Mouse (Mus musculus) heart, embryonic 12.5 days (tissue): ENCODE results near the gene Gm7102. TPM values are rescaled to one million over a fixed set of nuclear protein-coding genes. Genes with fewer than 3 reads are reported as not detected.
"Not testable (repeated sequence)": the region's sequence is repeated elsewhere in the genome, so short reads cannot be mapped to it uniquely, and the experiment has no call there.

ENCODE experiments used
- ATAC-seq: fragments of 200-750 bp; cut with Nextera tagmentation; 2 replicates; pipeline ENCODE4 v1.8.0; 2017; ENCODE audit warnings: moderate TSS enrichment, moderate library complexity; ENCODE audit not compliant: insufficient number of reproducible peaks, low FRiP score
- H3K27ac ChIP-seq: fragments of 300-500 bp; sonication (generic); 2 replicates; pipeline ENCODE4 v1.5.1; 2016; ENCODE audit warnings: mild to moderate bottlenecking, moderate library complexity; ENCODE audit not compliant: poor library complexity, severe bottlenecking
- H3K27me3 ChIP-seq: fragments of 300-500 bp; sonication (generic); replicated peaks from 2 replicates; pipeline ENCODE4 v1.6.1; 2016; ENCODE audit warnings: mild to moderate bottlenecking, moderate library complexity
- H3K36me3 ChIP-seq: fragments of 300-500 bp; sonication (generic); 2 replicates; pipeline ENCODE4 v1.6.1; 2016; ENCODE audit warnings: mild to moderate bottlenecking, moderate library complexity
- H3K4me1 ChIP-seq: fragments of 300-500 bp; sonication (generic); replicated peaks from 2 replicates; pipeline ENCODE4 v1.6.1; 2016; ENCODE audit warnings: mild to moderate bottlenecking
- H3K4me2 ChIP-seq: fragments of 300-500 bp; sonication (generic); 2 replicates; pipeline ENCODE4 v1.6.1; 2016; ENCODE audit warnings: mild to moderate bottlenecking, moderate library complexity
- H3K4me3 ChIP-seq: fragments of 300-500 bp; sonication (generic); 2 replicates; pipeline ENCODE4 v1.5.1; 2016; ENCODE audit warnings: mild to moderate bottlenecking
- H3K9ac ChIP-seq: fragments of 300-500 bp; sonication (generic); 2 replicates; pipeline ENCODE4 v1.6.1; 2016; ENCODE audit warnings: mild to moderate bottlenecking, moderate library complexity
- H3K9me3 ChIP-seq: fragments of 300-500 bp; sonication (generic); replicated peaks from 2 replicates; pipeline ENCODE4 v1.6.1; 2016; ENCODE audit warnings: mild to moderate bottlenecking, moderate library complexity
- WGBS: fragments of 180-500 bp; shearing (Covaris S2); methylation state at CpG from one replicate; pipeline ENCODE4 v1.1.7; 2016; 5-methylcytosine and 5-hydroxymethylcytosine counted together
- polyA plus RNA-seq: library from polyadenylated mRNA; unstranded; fragments of >200 nt; fragmentation: Nextera tagmentation; extraction: Ambion mirVana; gene quantifications from 2 replicates; pipeline ENCODE4 v1.2.1, GENCODE M21; 2016

Gm7102 gene
- polyA plus RNA-seq, result 0.11 and 0.21 TPM in 2 replicates

DNA sequence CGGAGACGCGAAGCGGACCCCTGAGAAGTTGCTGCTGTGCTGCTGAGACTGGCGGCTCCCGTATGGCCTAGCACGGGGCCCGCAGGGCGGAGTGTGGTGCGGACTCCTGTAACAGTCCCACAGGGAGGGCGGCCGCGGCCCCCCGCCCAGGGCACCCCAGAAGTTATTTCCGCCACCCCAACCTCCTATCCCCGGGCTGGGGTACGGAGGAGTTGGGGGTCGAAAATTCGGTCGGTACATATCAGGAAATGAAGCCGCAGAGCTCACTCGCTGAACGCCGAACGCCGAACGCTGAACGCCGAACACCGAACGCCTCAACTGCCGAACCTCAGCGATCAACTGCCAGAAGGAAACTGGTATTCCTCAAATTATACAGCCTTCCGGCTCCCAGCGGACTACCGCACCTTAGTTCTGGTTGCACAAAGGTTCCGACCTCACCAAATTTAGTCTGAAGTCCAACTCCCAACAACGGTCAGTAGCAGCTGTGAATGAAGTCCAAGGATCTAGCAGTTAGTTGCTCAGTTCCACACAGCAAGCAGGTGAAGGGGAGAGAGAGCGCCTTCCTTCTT lies at the start of gene Gm7102:
Gene Gm7102, minus strand, starts transcription at position 554 of the 569 bp plus-strand sequence.
- peak within 1 kb of the TSS; percentile 68 for H3K9ac ChIP-seq
- no peaks in the 10 kb centered on the region for H3K36me3 ChIP-seq
- ATAC-seq, result 0 out of 2 replicates have a peak, but pooled peaks have one; percentile 4
- H3K4me1 ChIP-seq, result no peaks in the 10 kb centered on the region
- H3K27me3 ChIP-seq, result peaks cover 3% of the 10 kb centered on the region; the same call in 1 of the 2 replicates
- H3K4me2 ChIP-seq, result peak within 1 kb of the TSS; percentile 87
- H3K27ac ChIP-seq, result no peak within 1 kb of the TSS
- 20% methylated on average over 39 of the region's 39 CpGs for WGBS
- peak within 1 kb of the TSS; percentile 58 for H3K4me3 ChIP-seq
- H3K9me3 ChIP-seq, result 0 out of 2 replicates have a peak, but pooled peaks cover 6% of the 10 kb centered on the region

DNA sequence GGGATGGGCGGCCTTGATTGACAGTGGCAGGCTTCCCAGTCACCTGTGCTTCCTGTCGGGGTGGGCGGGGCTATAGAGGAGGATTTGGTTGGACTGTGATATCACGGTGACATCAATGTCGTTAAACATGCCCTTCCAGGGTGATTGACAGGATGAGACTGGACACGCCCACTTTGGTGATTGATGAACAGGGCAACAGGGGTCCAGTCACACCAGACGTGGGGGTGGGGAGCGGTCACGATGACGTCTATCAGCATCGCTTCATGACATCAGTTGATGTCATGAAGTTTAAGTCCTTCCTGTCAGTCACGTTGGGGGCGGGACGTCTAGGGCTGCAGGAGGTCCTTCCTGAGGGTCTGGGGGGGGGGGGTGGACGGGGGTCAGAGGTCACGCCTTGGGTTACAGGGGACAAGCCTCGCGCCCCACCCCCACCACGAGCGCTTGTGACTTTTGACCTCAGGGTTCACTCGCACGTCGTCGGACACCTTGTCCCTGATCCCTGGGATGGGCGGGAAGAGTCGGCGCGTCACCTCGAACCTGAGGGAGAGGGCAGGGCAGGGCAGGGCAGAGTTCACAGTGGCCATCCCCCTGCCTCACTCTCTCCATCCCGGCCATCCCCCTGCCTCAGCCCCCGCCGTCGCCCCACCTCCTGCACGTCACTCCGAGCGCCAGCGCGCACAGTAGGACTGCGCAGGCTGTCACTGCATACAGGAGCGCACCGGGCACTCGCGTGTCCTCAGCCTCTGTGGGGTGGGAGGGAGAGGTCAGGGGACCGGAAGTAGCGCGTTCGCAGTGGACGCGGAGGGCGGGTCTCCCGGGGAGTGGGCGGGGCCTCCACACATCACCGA lies 48.8 kb upstream of the Gm7102 start:
- peak; percentile 10 for ATAC-seq
- Histone ChIP-seq H3K36me3 (0 out of 2 replicates have a peak, but pooled peaks cover 8% of the 10 kb centered on the region), H3K27me3 (no peaks in the 10 kb centered on the region), H3K4me3 (peak overlapping the region; percentile 60), H3K4me2 (peak overlapping the region; percentile 71), H3K9me3 (peaks cover 11% of the 10 kb centered on the region), H3K27ac (no peak overlapping the region), H3K9ac (no peak overlapping the region), H3K4me1 (no peaks in the 10 kb centered on the region)
- WGBS, result 36% methylated on average over 49 of the region's 53 CpGs

DNA sequence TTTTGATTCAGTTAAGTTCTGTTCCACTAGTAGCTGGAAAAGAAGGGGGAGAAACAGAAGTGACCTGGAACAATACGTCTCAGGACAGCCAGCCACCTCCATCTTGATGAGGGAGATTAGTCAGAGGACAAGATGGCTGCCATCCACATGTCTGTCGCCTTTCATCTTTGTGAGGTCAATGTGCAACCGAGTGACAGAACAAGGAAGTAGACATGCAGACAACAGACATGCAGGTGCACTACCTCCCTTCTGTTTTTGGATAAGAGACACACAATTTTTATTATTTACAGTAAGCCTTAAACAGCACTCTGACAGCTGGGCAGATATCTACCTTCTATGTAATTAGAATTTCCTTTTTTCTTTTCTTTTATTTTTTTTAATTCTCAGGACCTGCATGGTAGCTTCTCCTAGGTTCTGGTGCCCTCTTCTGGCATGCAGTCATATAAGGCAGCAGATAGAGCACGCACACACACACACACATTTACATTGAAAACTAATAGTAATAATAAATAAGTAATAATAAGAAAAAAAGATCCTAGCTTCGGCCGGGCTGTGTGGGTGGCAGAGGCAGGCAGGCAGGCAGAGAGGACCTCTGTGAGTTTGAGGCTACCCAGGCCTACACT lies 47.7 kb upstream of the Gm7102 start:
- no peak overlapping the region for H3K4me2 ChIP-seq
- no peaks in the 10 kb centered on the region for H3K4me1 ChIP-seq
- H3K27me3 ChIP-seq, result no peaks in the 10 kb centered on the region
- no peak overlapping the region for H3K4me3 ChIP-seq
- H3K27ac ChIP-seq, result no peak overlapping the region
- ATAC-seq, result no peak
- 0 out of 2 replicates have a peak, but pooled peaks cover 8% of the 10 kb centered on the region for H3K36me3 ChIP-seq
- WGBS, result 91% methylated on average over 6 of the region's 6 CpGs
- H3K9me3 ChIP-seq, result peaks cover 11% of the 10 kb centered on the region
- H3K9ac ChIP-seq, result no peak overlapping the region

GRCm38 (mm10) chr19:61207506-61207905 lies 31.4 kb upstream of the Gm7102 start:
- H3K4me1 ChIP-seq, H3K4me3 ChIP-seq, H3K36me3 ChIP-seq, H3K9me3 ChIP-seq, ATAC-seq, H3K27ac ChIP-seq, H3K4me2 ChIP-seq, H3K27me3 ChIP-seq, H3K9ac ChIP-seq: not testable (repeated sequence)
- WGBS, result 31% methylated on average over 6 of the region's 6 CpGs

- no peaks in the 10 kb centered on the region for H3K4me1 ChIP-seq
- no peak for ATAC-seq
- no peak overlapping the region for H3K27ac ChIP-seq
- H3K4me3 ChIP-seq, result no peak overlapping the region
- WGBS, result 15% methylated on average over 10 of the region's 10 CpGs
- no peak overlapping the region for H3K4me2 ChIP-seq
- no peaks in the 10 kb centered on the region; the same call in 1 of the 2 replicates for H3K27me3 ChIP-seq
- no peaks in the 10 kb centered on the region for H3K36me3 ChIP-seq
- H3K9me3 ChIP-seq, result no peaks in the 10 kb centered on the region; the same call in 1 of the 2 replicates
- H3K9ac ChIP-seq, result no peak overlapping the region
Measured at GRCm38 (mm10) chr19:61199836-61200235, 23.7 kb upstream of the Gm7102 start.

DNA sequence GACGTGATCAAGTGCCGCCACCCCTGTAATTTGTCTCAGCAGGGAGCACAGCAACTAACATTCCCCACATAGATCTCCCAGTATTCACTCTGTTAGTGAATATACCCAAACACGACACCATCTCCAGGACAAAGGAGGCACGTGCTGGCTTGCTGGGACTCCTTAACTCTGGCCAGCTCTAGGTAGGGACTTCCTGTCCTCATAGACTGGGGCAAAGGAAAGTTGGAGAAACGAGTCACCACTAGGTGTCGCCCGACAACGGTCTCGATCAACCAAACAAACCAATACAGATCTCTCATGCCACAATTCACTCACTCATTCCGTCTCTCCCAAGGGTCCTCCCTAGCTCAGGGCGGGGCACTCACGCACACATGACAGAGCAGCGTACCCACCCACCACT lies 23.2 kb upstream of the Gm7102 start:
- H3K4me1 ChIP-seq, result no peaks in the 10 kb centered on the region
- no peaks in the 10 kb centered on the region; the same call in 1 of the 2 replicates for H3K9me3 ChIP-seq
- H3K4me3 ChIP-seq, result no peak overlapping the region
- no peaks in the 10 kb centered on the region for H3K36me3 ChIP-seq
- 14% methylated on average over 13 of the region's 13 CpGs for WGBS
- H3K9ac ChIP-seq, result no peak overlapping the region
- no peak for ATAC-seq
- H3K27me3 ChIP-seq, result no peaks in the 10 kb centered on the region; the same call in 1 of the 2 replicates
- H3K4me2 ChIP-seq, result no peak overlapping the region
- no peak overlapping the region for H3K27ac ChIP-seq

DNA sequence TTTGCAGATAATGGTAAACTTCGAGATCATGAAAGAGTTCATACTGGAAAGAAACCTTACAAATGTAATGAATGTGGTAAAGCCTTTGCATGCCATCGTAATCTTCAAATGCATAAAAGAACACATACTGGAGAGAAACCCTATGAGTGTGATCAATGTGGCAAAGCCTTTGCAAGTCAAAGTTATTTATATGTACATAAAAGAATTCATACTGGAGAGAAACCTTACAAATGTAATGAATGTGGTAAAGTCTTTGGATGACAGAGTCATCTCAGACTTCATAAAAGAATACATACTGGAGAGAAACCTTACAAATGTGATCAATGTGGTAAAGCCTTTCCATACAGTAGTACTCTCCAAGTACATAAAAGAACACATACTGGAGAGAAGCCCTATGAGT lies 7.5 kb upstream of the Gm7102 start, which contains the start of gene Gm6020:
Gene Gm6020, plus strand, starts transcription at position 301 of the 400 bp plus-strand sequence.
- not testable (repeated sequence) for H3K27me3 ChIP-seq

DNA sequence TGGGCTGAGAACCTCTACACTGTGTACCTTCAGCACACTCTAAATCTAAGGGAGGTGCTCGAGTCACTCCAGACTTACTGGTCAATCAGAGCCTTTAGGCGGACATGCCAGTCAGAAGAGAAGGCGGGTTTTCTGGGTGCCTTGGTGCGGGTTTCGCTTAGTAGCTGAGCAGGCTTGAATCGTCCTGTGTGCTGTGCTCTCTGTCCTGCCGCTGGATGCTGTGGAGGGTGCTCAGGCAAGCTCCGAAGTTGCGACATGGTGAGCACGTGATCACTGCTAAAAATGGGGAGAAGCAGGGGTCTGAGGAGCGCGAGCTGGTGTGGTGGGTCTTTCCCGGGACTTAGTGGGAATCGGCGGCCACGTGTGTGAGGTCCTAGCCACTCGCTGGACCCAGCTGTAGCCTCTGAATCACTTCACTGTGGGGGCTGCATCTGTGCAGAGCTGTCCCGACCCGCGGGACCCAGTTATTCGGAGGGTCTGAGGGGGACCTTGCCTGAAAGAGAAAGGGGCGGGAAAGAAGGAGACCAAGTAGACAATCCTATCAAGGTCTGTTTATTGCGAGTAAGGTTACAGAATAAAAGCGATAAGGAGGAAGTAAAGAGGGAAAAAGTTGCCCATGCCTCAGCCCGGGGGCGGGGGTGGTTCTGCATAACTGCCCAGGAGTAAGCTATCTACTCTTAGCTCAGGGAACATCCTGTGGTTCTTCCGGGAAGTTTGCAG lies 24.2 kb downstream of the Gm7102 start:
- Histone ChIP-seq H3K4me1 (no peaks in the 10 kb centered on the region), H3K9ac (peak overlapping the region; percentile 68), H3K27ac (no peak overlapping the region), H3K9me3 (peaks cover 3% of the 10 kb centered on the region), H3K4me3 (peak overlapping the region; percentile 53), H3K27me3 (no peaks in the 10 kb centered on the region; the same call in 1 of the 2 replicates), H3K4me2 (peak overlapping the region; percentile 91), H3K36me3 (no peaks in the 10 kb centered on the region)
- WGBS, result 4% methylated on average over 27 of the region's 27 CpGs
- peak; percentile 48; the same call in 1 of the 2 replicates for ATAC-seq

More for the DNA sequence above, 7.5 kb upstream of the Gm7102 start, which contains the start of gene Gm6020:
- not testable (repeated sequence) for H3K27ac ChIP-seq, H3K36me3 ChIP-seq, ATAC-seq, H3K4me2 ChIP-seq, H3K4me3 ChIP-seq, H3K4me1 ChIP-seq, H3K9ac ChIP-seq
- peaks cover 10% of the 10 kb centered on the region; the same call in 1 of the 2 replicates for H3K9me3 ChIP-seq
- 73% methylated on average over 2 of the region's 2 CpGs for whole genome bisulfite sequencing

DNA sequence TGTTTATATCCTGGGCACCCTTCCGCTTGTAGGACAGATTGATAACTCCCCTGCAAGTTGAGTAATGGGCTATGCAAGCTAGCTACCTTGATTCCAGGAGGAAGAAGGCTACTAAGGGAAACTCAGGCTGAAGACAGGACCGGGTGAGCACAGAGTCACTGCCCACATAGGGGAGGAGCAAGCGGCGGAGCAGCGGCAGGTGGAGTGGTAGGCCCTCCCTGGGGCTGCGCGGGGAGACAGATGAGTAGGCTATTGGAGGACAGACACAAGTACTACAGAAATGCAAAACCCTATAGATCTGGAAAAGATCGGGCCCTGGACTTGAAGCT lies 24.8 kb downstream of the Gm7102 start:
- peaks cover 3% of the 10 kb centered on the region for H3K9me3 ChIP-seq
- peak overlapping the region; percentile 91 for H3K4me2 ChIP-seq
- H3K9ac ChIP-seq, result peak overlapping the region; percentile 68
- H3K4me3 ChIP-seq, result peak overlapping the region; percentile 53
- no peak overlapping the region for H3K27ac ChIP-seq
- 7% methylated on average over 8 of the region's 8 CpGs for WGBS
- no peaks in the 10 kb centered on the region for H3K36me3 ChIP-seq
- ATAC-seq, result peak; percentile 51; the same call in 1 of the 2 replicates
- H3K27me3 ChIP-seq, result no peaks in the 10 kb centered on the region; the same call in 1 of the 2 replicates
- no peaks in the 10 kb centered on the region for H3K4me1 ChIP-seq

DNA sequence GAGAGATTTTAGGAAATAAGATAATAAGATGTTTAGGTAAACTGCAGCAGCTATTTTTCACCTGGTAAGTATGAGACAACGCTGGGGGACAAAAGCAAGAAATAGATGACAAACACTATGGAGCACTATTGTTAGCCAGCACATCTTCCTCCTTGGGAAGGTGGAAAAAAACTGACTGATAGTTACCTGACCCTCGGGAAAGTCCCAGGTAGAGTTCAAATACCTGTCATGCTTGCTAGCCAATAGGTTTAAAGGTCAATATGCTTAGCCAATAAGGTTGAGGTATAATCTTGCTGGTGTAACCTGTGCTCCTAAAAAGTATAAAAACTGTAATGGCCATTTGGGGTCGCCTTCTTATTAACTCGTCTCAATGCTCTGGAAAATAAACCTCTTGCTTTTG lies 34.8 kb downstream of the Gm7102 start:
- 24% methylated on average over 4 of the region's 4 CpGs for WGBS
- peak overlapping the region; percentile 95 for H3K4me3 ChIP-seq
- ATAC-seq, result no peak
- no peak overlapping the region for H3K27ac ChIP-seq
- peaks cover 6% of the 10 kb centered on the region for H3K4me1 ChIP-seq
- no peaks in the 10 kb centered on the region for H3K9me3 ChIP-seq
- H3K4me2 ChIP-seq, result peak overlapping the region; percentile 78
- H3K36me3 ChIP-seq, result peaks cover 6% of the 10 kb centered on the region; the same call in 1 of the 2 replicates
- peak overlapping the region; percentile 92 for H3K9ac ChIP-seq
- H3K27me3 ChIP-seq, result no peaks in the 10 kb centered on the region
